Mouse (Mus musculus): ENCODE data around the gene Jph4. TPM values are rescaled to one million over a fixed set of nuclear protein-coding genes. Genes with fewer than 3 reads are reported as not detected.
A peak's percentile ranks its signal among the peaks of the same experiment; 100 is the strongest.

Gene Jph4
- polyA plus RNA-seq, 1 experiment, result 0.43 TPM

DNA sequence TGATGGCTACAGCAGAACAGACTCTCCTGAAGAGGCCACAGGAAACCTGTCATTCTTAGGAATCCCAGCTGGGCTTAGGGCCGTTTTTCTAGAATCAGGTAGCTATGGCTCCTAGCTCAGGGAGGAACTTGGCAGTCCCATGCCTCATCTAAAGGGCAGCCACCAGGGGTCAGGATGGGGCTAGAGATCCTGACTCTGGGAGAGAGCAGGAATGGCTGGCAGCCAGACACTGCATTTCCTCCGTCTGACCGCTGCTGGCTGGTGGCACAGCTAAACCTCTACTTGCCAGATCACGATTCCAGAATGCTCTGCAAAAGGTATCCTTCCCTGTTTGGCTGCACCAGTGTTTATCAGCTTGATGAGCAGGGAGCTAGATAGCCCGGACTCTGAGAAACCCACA, 5.2 kb upstream of the Jph4 start:
- Histone ChIP-seq H3K4me3 (replicated peaks; ENCODE audit: extremely low read depth, low read depth, low read length) (no peak overlapping the region), H3K4me1 (ENCODE audit: control insufficient read depth, insufficient read depth, low read length) (no peaks in the 10 kb centered on the region)
- 5% methylated on average over 5 of the region's 5 CpGs for WGBS
- DNase-seq, result peak; percentile 60
- TF ChIP-seq CTCF (IDR thresholded peaks at IDR 0.05; ENCODE audit: insufficient read depth, low read length), result peak; percentile 83
- no peak for TF ChIP-seq POLR2A (IDR thresholded peaks at IDR 0.05; ENCODE audit: borderline replicate concordance, extremely low read depth, low read depth, low read length)

GRCm38 (mm10) chr14:55119421-55120134, 2.8 kb upstream of the Jph4 start:
- TF ChIP-seq CTCF (IDR thresholded peaks at IDR 0.05; ENCODE audit: insufficient read depth, low read length) (peak; percentile 28; the same call in 1 of the 2 replicates), POLR2A (IDR thresholded peaks at IDR 0.05; ENCODE audit: borderline replicate concordance, extremely low read depth, low read depth, low read length) (no peak)
- Histone ChIP-seq H3K4me3 (replicated peaks; ENCODE audit: extremely low read depth, low read depth, low read length) (no peak overlapping the region), H3K4me1 (ENCODE audit: control insufficient read depth, insufficient read depth, low read length) (peaks cover 2% of the 10 kb centered on the region; the same call in 1 of the 2 replicates)
- 75% methylated on average over 4 of the region's 4 CpGs for WGBS
- no peak for DNase-seq

- 63% methylated on average over 4 of the region's 4 CpGs for WGBS
- peaks cover 4% of the 10 kb centered on the region; the same call in 1 of the 2 replicates for H3K4me1 ChIP-seq (ENCODE audit: control insufficient read depth, insufficient read depth, low read length)
- DNase-seq, result no peak
- no peak for TF ChIP-seq CTCF (IDR thresholded peaks at IDR 0.05; ENCODE audit: insufficient read depth, low read length)
- no peak overlapping the region for H3K4me3 ChIP-seq (replicated peaks; ENCODE audit: extremely low read depth, low read depth, low read length)
Observed at GRCm38 (mm10) chr14:55118852-55119251, 2.1 kb upstream of the Jph4 start.

GRCm38 (mm10) chr14:55115846-55116245, 889 bp downstream of the Jph4 start:
- WGBS, result 3% methylated on average over 8 of the region's 8 CpGs
- peaks cover 4% of the 10 kb centered on the region; the same call in 1 of the 2 replicates for H3K4me1 ChIP-seq (ENCODE audit: control insufficient read depth, insufficient read depth, low read length)
- no peak for DNase-seq
- H3K4me3 ChIP-seq (replicated peaks; ENCODE audit: extremely low read depth, low read depth, low read length), result no peak overlapping the region
- no peak for TF ChIP-seq CTCF (IDR thresholded peaks at IDR 0.05; ENCODE audit: insufficient read depth, low read length)
- no peak for TF ChIP-seq POLR2A (IDR thresholded peaks at IDR 0.05; ENCODE audit: borderline replicate concordance, extremely low read depth, low read depth, low read length)

DNA sequence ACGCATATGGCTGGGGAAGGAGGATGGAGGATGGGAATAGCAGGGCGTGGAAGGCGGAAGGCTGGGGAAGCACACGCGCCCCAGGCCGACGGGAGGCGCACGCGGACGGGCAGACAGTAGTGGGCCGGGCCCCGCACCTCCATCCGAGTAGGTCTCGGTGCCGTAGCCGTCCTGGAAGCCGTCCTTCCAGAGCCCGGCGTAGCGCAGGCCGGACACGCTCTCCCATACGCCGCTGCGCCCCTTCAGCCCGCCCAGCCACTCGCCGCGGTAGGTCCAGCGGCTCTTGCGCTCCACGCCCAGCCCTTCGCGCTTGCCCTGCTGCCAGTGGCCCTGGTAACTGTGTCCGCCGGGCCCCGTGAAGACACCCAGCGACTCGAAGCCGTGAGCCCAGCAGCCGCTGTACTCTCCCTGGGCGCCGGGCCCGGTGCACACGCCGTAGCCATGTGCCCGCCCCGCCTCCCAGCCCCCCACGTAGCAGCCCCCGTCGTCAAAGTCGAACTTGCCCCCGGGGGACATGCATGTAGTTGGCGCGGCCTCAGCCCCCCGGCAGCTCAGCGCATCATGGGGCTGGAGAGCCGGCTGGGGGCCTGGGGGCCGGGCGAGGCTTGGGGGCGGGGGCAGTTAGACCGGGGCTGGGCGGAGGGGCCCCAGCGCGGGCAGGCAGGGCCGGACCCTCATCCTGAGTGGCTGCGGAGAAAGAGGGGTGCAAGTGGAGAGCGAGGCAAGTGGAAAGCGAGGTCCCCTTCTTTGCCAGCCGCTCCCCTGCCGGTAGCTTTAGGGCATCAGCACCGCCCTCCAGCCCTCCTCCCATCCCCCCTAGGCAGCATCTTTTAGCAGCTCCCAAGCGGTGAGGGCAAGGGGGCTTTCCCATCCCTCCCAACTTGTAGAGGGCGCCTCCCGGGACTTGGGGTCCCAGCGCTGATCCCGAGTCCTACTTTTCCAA, 1.7 kb downstream of the Jph4 start:
- 1% methylated on average over 75 of the region's 78 CpGs for WGBS
- DNase-seq, result peak; percentile 41
- no peak for TF ChIP-seq POLR2A (IDR thresholded peaks at IDR 0.05; ENCODE audit: borderline replicate concordance, extremely low read depth, low read depth, low read length)
- no peak for TF ChIP-seq CTCF (IDR thresholded peaks at IDR 0.05; ENCODE audit: insufficient read depth, low read length)

GRCm38 (mm10) chr14:55113975-55114645, 2.6 kb downstream of the Jph4 start:
- DNase-seq, result peak; percentile 45
- TF ChIP-seq CTCF (IDR thresholded peaks at IDR 0.05; ENCODE audit: insufficient read depth, low read length) (peak; percentile 19), POLR2A (IDR thresholded peaks at IDR 0.05; ENCODE audit: borderline replicate concordance, extremely low read depth, low read depth, low read length) (no peak)
- Histone ChIP-seq H3K4me1 (ENCODE audit: control insufficient read depth, insufficient read depth, low read length) (peaks cover 4% of the 10 kb centered on the region; the same call in 1 of the 2 replicates), H3K4me3 (replicated peaks; ENCODE audit: extremely low read depth, low read depth, low read length) (no peak overlapping the region)
- WGBS, result 9% methylated on average over 26 of the region's 26 CpGs

More for the DNA sequence above, 1.7 kb downstream of the Jph4 start:
- Histone ChIP-seq H3K4me1 (ENCODE audit: control insufficient read depth, insufficient read depth, low read length) (peaks cover 4% of the 10 kb centered on the region; the same call in 1 of the 2 replicates), H3K4me3 (replicated peaks; ENCODE audit: extremely low read depth, low read depth, low read length) (peak overlapping the region; percentile 38)

DNA sequence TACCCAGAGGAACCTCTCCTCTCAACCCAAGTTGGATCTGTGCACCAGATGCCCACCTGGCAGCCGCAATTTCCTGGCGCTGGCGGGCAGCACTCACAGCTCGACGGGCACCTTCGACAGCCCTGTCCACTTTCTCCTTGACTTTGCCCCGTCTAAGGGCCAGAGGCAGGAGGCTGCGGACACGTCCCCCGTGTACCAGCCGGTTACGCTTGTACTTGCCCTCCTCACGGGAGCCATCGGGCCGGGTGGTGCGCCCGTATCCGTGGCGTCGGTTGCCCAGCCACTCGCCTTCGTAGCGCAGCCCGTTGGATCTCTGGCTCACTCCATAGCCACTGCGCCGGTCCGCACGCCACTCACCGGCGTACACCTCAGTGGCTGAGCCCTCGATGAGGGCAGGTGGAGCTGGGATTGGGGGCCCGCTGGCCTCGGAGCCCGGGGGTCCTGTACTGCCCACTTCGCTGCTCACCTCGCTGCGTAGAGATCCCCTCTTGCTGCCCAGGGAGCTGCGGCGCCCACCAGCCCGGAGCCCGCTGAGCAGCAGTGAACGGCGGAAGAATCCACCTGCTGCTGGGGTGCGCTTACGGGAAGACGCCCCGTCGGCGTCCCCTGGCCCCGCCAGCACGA, 3.3 kb downstream of the Jph4 start:
- no peak overlapping the region for H3K4me3 ChIP-seq (replicated peaks; ENCODE audit: extremely low read depth, low read depth, low read length)

GRCm38 (mm10) chr14:55111720-55112119, 5.0 kb downstream of the Jph4 start:
- no peak overlapping the region for H3K4me3 ChIP-seq (replicated peaks; ENCODE audit: extremely low read depth, low read depth, low read length)
- no peak for DNase-seq
- peaks cover 4% of the 10 kb centered on the region; the same call in 1 of the 2 replicates for H3K4me1 ChIP-seq (ENCODE audit: control insufficient read depth, insufficient read depth, low read length)
- no peak for TF ChIP-seq POLR2A (IDR thresholded peaks at IDR 0.05; ENCODE audit: borderline replicate concordance, extremely low read depth, low read depth, low read length)
- TF ChIP-seq CTCF (IDR thresholded peaks at IDR 0.05; ENCODE audit: insufficient read depth, low read length), result no peak
- 71% methylated on average over 2 of the region's 2 CpGs for WGBS

More for the DNA sequence above, 3.3 kb downstream of the Jph4 start:
- no peak for DNase-seq
- peaks cover 4% of the 10 kb centered on the region; the same call in 1 of the 2 replicates for H3K4me1 ChIP-seq (ENCODE audit: control insufficient read depth, insufficient read depth, low read length)
- 68% methylated on average over 51 of the region's 51 CpGs for WGBS
- TF ChIP-seq POLR2A (IDR thresholded peaks at IDR 0.05; ENCODE audit: borderline replicate concordance, extremely low read depth, low read depth, low read length), result no peak
- no peak for TF ChIP-seq CTCF (IDR thresholded peaks at IDR 0.05; ENCODE audit: insufficient read depth, low read length)
